Mouse (Mus musculus): ENCODE measurements around the gene Slc6a11. TPM values are rescaled to one million over a fixed set of nuclear protein-coding genes. Genes with fewer than 3 reads are reported as not detected.

The Slc6a11 gene
- polyA plus RNA-seq, 1 experiment from 2014 or later, result not detected

DNA sequence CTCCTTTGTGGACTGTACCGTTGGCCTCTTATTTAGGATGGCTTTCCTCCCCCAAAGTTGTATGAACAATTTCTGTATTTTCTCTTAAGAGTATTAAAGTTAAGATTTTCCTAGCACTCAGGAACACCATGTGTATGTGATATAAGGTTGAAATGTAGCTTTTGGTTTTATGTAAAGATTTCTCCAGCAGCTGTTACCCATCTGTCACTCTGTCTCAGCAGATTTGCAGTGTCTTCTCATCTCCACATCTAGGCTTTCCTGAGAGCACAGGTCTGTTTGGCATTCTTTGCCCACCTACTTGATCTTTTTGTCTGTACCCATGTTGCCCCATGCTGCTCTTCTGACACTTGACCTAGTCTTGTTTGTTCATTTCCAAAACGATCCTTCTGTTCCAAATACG is 10.4 kb downstream of the Slc6a11 start:
- no peak for ATAC-seq (ENCODE audit: extremely low read depth, insufficient number of reproducible peaks, low FRiP score, low TSS enrichment)
- Histone ChIP-seq H3K9me3 (no peaks in the 10 kb centered on the region), H3K4me1 (no peaks in the 10 kb centered on the region), H3K9ac (no peak overlapping the region), H3K27me3 (replicated peaks) (peaks cover 9% of the 10 kb centered on the region), H3K4me2 (no peak overlapping the region), H3K36me3 (no peaks in the 10 kb centered on the region), H3K27ac (replicated peaks) (no peak overlapping the region), H3K4me3 (no peak overlapping the region)
- WGBS, result 55% methylated on average over 3 of the region's 3 CpGs

DNA sequence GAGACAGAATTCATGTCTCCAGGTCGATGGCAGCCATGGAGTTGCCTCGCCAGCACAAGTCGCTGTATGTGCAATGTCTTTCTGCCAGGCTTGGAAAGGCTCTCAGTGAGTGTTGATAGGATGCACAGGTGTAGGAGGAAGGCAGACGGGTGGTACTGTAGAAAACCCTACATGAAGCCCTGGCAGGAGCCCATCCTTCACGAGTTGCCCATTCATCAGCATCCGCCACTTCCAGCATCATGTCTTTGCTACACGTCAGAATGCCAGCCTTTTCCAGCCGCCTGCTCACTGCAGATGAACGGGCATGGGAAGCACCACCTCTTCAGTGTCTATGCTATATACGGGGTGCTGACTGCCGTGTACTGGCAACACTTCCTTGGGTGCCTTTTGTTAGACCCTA is 11.4 kb downstream of the Slc6a11 start:
- ATAC-seq (ENCODE audit: extremely low read depth, insufficient number of reproducible peaks, low FRiP score, low TSS enrichment), result no peak
- Histone ChIP-seq H3K9me3 (no peaks in the 10 kb centered on the region), H3K4me2 (no peak overlapping the region), H3K27ac (replicated peaks) (no peak overlapping the region), H3K4me1 (no peaks in the 10 kb centered on the region), H3K4me3 (no peak overlapping the region), H3K36me3 (no peaks in the 10 kb centered on the region), H3K9ac (no peak overlapping the region), H3K27me3 (replicated peaks) (peaks cover 17% of the 10 kb centered on the region)
- 77% methylated on average over 11 of the region's 11 CpGs for WGBS

DNA sequence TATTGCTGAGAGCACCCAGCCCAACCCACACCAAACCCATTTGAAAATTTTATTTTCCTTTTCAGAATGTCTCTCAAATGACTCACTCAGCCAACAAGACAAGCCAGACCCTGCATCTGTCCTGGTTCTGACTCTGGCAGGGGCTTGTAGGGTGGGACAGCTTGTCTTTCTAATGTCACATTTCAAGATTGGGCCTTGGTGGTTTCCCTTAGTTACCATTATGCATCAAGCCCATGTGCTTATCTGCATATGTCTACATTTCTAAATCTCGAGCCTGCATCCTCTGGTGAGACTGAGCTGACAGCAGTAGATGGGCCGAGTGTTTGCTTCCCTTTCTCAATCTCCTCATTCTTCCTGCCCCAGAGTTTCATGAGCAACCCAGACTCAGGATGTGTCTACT is 12.5 kb downstream of the Slc6a11 start:
- Histone ChIP-seq H3K9ac (no peak overlapping the region), H3K4me3 (no peak overlapping the region), H3K36me3 (no peaks in the 10 kb centered on the region), H3K4me2 (no peak overlapping the region), H3K4me1 (no peaks in the 10 kb centered on the region), H3K27me3 (replicated peaks) (peaks cover 25% of the 10 kb centered on the region), H3K9me3 (no peaks in the 10 kb centered on the region), H3K27ac (replicated peaks) (no peak overlapping the region)
- ATAC-seq (ENCODE audit: extremely low read depth, insufficient number of reproducible peaks, low FRiP score, low TSS enrichment), result no peak
- WGBS, result 55% methylated on average over 2 of the region's 2 CpGs

DNA sequence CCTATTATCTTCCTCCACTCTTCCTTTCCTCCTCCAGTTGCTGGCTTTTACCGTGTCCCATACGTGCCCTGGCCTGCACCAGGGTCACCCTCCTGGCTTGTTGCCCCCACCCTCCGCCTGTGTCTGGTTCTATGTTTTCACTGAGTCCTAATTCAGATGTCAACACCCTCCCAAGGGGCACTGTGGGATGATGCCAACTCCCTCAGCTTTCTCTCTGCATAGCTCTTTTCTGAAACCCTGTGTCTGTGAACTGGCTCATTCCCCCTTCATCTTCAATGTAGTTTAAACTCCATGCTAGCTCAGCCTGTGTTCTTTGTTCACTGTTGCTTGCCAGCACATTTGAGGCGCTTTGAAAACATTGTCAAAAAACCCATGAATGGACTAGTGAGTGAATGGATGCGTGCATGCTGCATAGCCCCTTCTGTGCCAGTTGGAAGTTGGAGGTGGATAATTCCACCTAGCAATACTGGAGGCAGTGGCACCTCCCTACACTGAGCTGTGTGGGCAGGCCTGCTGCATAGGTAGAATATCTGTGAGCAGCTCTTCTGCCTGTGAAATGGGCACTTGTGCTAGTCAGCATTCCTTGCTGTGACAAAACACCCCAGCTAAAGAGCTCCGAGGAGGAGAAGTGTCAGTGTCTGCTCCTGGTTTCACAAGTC is 13.5 kb downstream of the Slc6a11 start:
- no peak overlapping the region for H3K4me2 ChIP-seq
- H3K9me3 ChIP-seq, result no peaks in the 10 kb centered on the region
- H3K36me3 ChIP-seq, result no peaks in the 10 kb centered on the region
- ATAC-seq (ENCODE audit: extremely low read depth, insufficient number of reproducible peaks, low FRiP score, low TSS enrichment), result no peak
- H3K9ac ChIP-seq, result no peak overlapping the region
- WGBS, result 63% methylated on average over 6 of the region's 6 CpGs
- no peak overlapping the region for H3K27ac ChIP-seq (replicated peaks)
- no peak overlapping the region for H3K4me3 ChIP-seq
- H3K27me3 ChIP-seq (replicated peaks), result peaks cover 25% of the 10 kb centered on the region
- no peaks in the 10 kb centered on the region for H3K4me1 ChIP-seq

DNA sequence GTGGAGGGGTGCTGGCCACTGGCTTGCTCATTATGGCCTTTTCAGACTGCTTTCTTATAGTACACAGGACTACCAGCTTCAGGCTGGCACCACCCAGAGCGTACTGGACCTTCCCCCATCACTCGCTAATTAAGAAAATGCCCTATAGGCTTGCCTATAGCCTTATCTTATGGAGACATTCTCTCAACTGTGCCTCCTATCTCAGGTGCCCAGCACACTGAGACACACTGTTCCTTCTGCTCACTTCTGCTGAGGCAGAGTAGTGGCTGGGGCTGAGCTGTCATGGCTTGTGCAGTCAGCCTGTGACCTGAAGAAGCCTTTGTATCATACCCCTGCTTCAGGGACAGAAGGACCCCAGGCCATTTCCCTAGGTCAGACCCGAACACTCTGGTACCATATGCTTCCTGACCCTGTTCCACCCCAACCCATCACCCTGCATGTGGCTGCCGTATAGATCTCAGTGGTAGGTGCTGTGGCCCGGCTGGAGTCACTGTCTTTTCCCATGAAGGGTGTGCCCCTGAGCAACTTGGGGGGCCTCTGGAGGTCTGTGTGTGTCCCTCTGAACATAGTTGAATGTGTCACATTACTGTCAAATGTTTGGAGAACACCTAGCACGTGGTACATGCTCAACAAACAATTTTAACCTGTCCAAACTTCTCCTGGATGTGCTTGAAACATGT is 14.7 kb downstream of the Slc6a11 start:
- no peak overlapping the region for H3K4me3 ChIP-seq
- no peak for ATAC-seq (ENCODE audit: extremely low read depth, insufficient number of reproducible peaks, low FRiP score, low TSS enrichment)
- 73% methylated on average over 6 of the region's 6 CpGs for WGBS
- H3K27me3 ChIP-seq (replicated peaks), result peaks cover 30% of the 10 kb centered on the region
- H3K27ac ChIP-seq (replicated peaks), result no peak overlapping the region
- no peaks in the 10 kb centered on the region for H3K9me3 ChIP-seq
- H3K36me3 ChIP-seq, result no peaks in the 10 kb centered on the region
- no peaks in the 10 kb centered on the region for H3K4me1 ChIP-seq
- H3K4me2 ChIP-seq, result no peak overlapping the region
- H3K9ac ChIP-seq, result no peak overlapping the region

DNA sequence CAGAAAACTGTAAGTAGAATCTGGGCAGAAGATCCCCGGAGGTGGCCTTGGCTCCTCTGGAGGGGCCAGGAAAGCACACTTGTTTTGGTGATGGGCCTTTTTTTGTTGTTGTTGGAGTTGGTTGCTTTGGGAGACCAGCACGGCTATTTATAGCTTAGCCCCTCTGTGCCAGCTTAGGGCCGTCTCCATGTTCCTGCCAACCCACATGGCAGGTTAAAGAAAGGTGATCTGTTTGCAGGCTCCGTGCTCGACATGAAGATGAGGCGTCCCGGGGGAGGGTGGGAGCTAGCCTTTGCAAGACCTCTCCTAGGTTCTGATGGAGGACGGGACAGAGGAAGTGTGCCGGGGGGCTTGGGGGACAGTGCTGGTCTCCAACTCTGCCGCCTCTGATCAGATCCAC is 24.7 kb downstream of the Slc6a11 start:
- Histone ChIP-seq H3K27ac (replicated peaks) (no peak overlapping the region), H3K4me2 (no peak overlapping the region), H3K4me1 (no peaks in the 10 kb centered on the region), H3K9me3 (no peaks in the 10 kb centered on the region), H3K36me3 (no peaks in the 10 kb centered on the region), H3K27me3 (replicated peaks) (peaks cover 41% of the 10 kb centered on the region), H3K9ac (no peak overlapping the region), H3K4me3 (no peak overlapping the region)
- ATAC-seq (ENCODE audit: extremely low read depth, insufficient number of reproducible peaks, low FRiP score, low TSS enrichment), result no peak
- WGBS, result 79% methylated on average over 10 of the region's 10 CpGs

DNA sequence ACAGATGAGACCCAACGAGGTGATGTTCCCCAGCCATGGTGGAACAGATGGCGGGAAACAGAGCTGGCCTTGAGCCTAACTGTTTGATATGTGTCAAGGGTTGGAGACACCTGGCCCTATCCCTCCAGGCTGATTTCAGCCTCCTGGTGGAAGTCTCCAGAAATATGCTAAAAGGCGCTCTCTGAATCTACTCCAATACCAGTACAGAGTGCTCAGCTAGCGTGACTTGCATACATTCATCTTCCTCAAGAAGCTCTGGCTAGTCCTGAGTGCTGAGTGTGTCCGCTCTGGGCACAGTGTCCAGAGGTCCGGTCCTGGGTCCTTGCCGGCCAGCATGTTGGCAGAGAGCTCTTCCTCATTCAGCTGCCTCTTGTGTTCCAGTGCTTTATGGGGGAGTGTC is 27.8 kb downstream of the Slc6a11 start:
- Histone ChIP-seq H3K27me3 (replicated peaks) (peaks cover 29% of the 10 kb centered on the region), H3K4me2 (no peak overlapping the region), H3K9ac (no peak overlapping the region), H3K4me1 (no peaks in the 10 kb centered on the region), H3K4me3 (no peak overlapping the region), H3K27ac (replicated peaks) (no peak overlapping the region), H3K9me3 (no peaks in the 10 kb centered on the region), H3K36me3 (no peaks in the 10 kb centered on the region)
- WGBS, result 83% methylated on average over 7 of the region's 7 CpGs
- ATAC-seq (ENCODE audit: extremely low read depth, insufficient number of reproducible peaks, low FRiP score, low TSS enrichment), result no peak

DNA sequence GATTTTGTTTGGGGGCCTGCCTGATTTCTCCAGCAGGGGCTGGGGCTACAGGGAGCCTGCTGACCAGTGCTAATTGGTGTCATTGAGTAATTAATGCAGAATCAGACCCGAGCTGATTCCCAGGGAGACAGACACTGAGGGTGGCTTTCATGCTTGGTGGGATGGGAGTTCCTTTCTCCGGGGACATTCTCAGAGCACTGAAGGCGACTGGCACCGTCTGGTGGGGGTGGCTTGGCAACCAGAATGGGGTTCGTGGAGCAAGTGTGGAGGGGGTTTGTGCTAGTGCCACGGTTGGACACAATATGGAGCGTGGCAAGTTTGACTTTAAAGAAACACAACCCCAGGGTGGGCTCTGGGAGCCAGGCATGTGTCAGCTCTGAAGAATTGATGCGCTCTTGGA is 29.7 kb downstream of the Slc6a11 start:
- H3K27ac ChIP-seq (replicated peaks), result no peak overlapping the region
- no peaks in the 10 kb centered on the region for H3K4me1 ChIP-seq
- H3K4me3 ChIP-seq, result no peak overlapping the region
- H3K27me3 ChIP-seq (replicated peaks), result peaks cover 29% of the 10 kb centered on the region
- no peak for ATAC-seq (ENCODE audit: extremely low read depth, insufficient number of reproducible peaks, low FRiP score, low TSS enrichment)
- no peaks in the 10 kb centered on the region for H3K36me3 ChIP-seq
- H3K4me2 ChIP-seq, result no peak overlapping the region
- 68% methylated on average over 8 of the region's 8 CpGs for WGBS
- no peak overlapping the region for H3K9ac ChIP-seq
- H3K9me3 ChIP-seq, result no peaks in the 10 kb centered on the region

DNA sequence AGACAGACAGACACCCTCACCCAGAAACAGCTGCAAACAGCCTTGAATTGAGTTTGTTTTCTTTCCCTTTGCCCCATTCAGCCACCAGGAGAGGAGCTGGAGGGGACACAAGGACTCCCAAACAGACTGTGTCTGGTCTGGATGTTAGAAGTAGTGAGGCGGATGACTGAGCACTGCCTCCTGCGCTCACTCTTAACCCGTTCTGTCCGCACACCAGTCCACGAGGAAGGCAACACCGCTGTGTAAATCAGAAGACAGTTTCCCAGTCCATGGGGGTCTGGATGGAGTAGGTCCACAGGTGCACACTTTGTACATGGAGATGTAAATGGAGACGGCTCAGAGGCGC is 43.0 kb downstream of the Slc6a11 start:
- ATAC-seq (ENCODE audit: extremely low read depth, insufficient number of reproducible peaks, low FRiP score, low TSS enrichment), result no peak
- Histone ChIP-seq H3K4me1 (no peaks in the 10 kb centered on the region), H3K27me3 (replicated peaks) (peaks cover 41% of the 10 kb centered on the region), H3K9me3 (no peaks in the 10 kb centered on the region), H3K4me3 (no peak overlapping the region), H3K27ac (replicated peaks) (no peak overlapping the region), H3K9ac (no peak overlapping the region), H3K36me3 (no peaks in the 10 kb centered on the region), H3K4me2 (no peak overlapping the region)
- 14% methylated on average over 8 of the region's 8 CpGs for WGBS

DNA sequence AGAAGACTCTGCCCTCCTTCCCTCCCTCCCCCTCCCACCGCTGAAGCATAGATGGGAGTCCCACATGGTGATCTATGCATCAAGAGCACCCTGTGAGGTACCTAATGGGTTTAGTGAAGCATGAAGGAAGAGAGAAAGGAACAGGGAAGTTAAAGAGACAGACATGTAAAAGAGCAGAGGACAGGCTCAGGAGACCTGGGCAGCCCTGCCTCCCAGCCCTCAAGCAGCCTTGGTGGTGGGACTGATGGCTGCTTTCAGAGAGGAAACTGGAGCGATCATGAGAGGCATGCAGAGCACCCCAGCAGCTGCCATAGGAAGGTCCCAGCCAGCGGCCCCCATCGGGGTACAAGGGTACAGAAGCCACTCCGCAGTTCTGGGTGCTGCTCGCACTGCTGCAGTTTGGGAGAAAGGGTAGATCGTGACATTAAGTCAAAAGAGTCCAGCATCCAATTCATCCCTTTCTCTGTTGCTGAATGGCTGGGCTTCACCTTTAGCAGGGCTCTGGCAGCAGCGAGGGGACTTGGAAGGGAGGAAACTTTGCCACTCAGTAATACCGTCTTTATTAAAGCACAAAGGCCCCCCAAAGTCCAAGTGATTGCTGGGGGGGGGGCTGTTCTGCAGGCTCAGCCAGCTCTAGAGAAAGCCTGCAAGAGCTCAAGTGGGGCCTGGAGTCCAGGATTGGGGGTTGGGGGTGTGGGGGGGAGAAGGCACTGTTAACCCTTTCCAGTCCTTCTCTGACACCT is 43.5 kb downstream of the Slc6a11 start:
- Histone ChIP-seq H3K9ac (no peak overlapping the region), H3K9me3 (no peaks in the 10 kb centered on the region), H3K27ac (replicated peaks) (no peak overlapping the region), H3K4me3 (no peak overlapping the region), H3K4me1 (no peaks in the 10 kb centered on the region), H3K27me3 (replicated peaks) (peaks cover 44% of the 10 kb centered on the region), H3K4me2 (no peak overlapping the region), H3K36me3 (no peaks in the 10 kb centered on the region)
- 15% methylated on average over 9 of the region's 9 CpGs for WGBS
- ATAC-seq (ENCODE audit: extremely low read depth, insufficient number of reproducible peaks, low FRiP score, low TSS enrichment), result no peak

DNA sequence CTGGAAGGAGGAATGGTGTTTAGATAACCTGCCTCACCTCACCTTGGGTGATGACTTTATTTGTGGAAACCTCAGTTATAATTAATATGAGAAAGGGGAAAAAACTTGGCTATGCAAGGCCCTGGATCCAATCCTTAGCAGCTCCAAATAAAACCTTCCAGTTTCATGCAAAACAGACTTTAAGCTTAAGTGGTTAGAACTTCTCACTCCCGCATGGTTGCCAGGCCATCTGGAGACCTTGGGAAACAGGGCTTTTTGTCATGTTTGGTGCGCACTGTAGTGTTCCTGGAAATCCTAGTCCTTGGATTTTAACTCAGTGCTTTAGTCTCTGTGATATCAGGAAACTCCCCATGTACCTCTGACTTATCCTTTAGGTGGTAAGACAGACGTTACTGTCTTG is 47.1 kb downstream of the Slc6a11 start:
- no peak overlapping the region for H3K4me2 ChIP-seq
- no peak overlapping the region for H3K9ac ChIP-seq
- H3K27ac ChIP-seq (replicated peaks), result no peak overlapping the region
- WGBS, result 64% methylated on average over 3 of the region's 3 CpGs
- no peak for ATAC-seq (ENCODE audit: extremely low read depth, insufficient number of reproducible peaks, low FRiP score, low TSS enrichment)
- no peaks in the 10 kb centered on the region for H3K4me1 ChIP-seq
- no peaks in the 10 kb centered on the region for H3K36me3 ChIP-seq
- H3K9me3 ChIP-seq, result no peaks in the 10 kb centered on the region
- peaks cover 38% of the 10 kb centered on the region for H3K27me3 ChIP-seq (replicated peaks)
- no peak overlapping the region for H3K4me3 ChIP-seq

Measured in heart, embryonic 13.5 days (tissue).